ENCODE assay signal across 15 mouse cellular contexts in genomic region chr7:66179711-66180110, GRCm38 (mm10).
A peak's percentile ranks its signal among the peaks of the same experiment; 100 is the strongest.
DNase-seq lines count a peak whose midpoint lies in the region; ATAC-seq and TF ChIP-seq lines count a peak whose summit lies in the region.
"Had no signal": no experiment of that assay in that cellular context is flagged by ENCODE, and none has a peak within 500 bp of the region (broad histone marks: within the 10 kb centered on the region; RNA-seq: fewer than 3 reads in every experiment).

No protein-coding gene starts in this region.

- peaks cover 6% of the 10 kb centered on the region; the same call in 1 of the 2 replicates for H3K4me1 ChIP-seq in heart, embryonic 15.5 days (replicated peaks)
- H3K4me1 ChIP-seq in spleen, adult 2 months (ENCODE audit: control insufficient read depth, insufficient read depth, insufficient read length), result peaks cover 32% of the 10 kb centered on the region
- peaks cover 5% of the 10 kb centered on the region; the same call in 1 of the 2 replicates for H3K4me1 ChIP-seq in embryonic facial prominence, embryonic 14.5 days (ENCODE audit: control insufficient read depth, insufficient read depth, low read length)
- H3K4me1 ChIP-seq in midbrain, postnatal 0 days (ENCODE audit: insufficient read depth, low read length), result no peaks in the 10 kb centered on the region
- H3K4me1 ChIP-seq: embryonic facial prominence, embryonic 12.5 days had no signal

- DNase-seq in heart, postnatal 36 days, result no peak
- DNase-seq in spleen, adult 2 months (ENCODE audit: low read depth in 1 of 2, low spot score in 2 of 2), result no peak
- no peak for DNase-seq in spleen, adult 12 weeks (ENCODE audit: low spot score)
- DNase-seq in embryonic facial prominence, embryonic 14.5 days (ENCODE audit: low spot score), result no peak
- peak; percentile 27 for DNase-seq in splenic B cell, adult 2 months (ENCODE audit: low read depth, low spot score)
- no peak for DNase-seq in left cerebral cortex, adult 8-10 months (ENCODE audit: low spot score in 2 of 2)
- no peak for DNase-seq in midbrain, postnatal 0 days (ENCODE audit: low spot score)
- DNase-seq: cerebellum, adult 9-11 months; spleen, adult 18-20 months had no signal

- TF ChIP-seq POLR2A in spleen, adult 2 months (IDR thresholded peaks at IDR 0.05; ENCODE audit: low read depth, low read length), result no peak

- no peak overlapping the region for H3K9ac ChIP-seq in heart, embryonic 15.5 days
- H3K9ac ChIP-seq in embryonic facial prominence, embryonic 14.5 days (ENCODE audit: low read depth, low read length), result no peak overlapping the region
- no peak overlapping the region for H3K9ac ChIP-seq in midbrain, postnatal 0 days (replicated peaks; ENCODE audit: low read length, poor library complexity, severe bottlenecking)
- H3K9ac ChIP-seq: embryonic facial prominence, embryonic 12.5 days; forebrain, embryonic 13.5 days had no signal

- ATAC-seq in heart, embryonic 15.5 days (replicated peaks; ENCODE audit: insufficient number of reproducible peaks, insufficient read depth, low FRiP score, low read depth), result no peak
- ATAC-seq in embryonic facial prominence, embryonic 14.5 days (ENCODE audit: low read depth), result no peak
- ATAC-seq in midbrain, postnatal 0 days (ENCODE audit: low FRiP score), result no peak

- H3K4me3 ChIP-seq in heart, embryonic 15.5 days, result no peak overlapping the region
- no peak overlapping the region for H3K4me3 ChIP-seq in spleen, adult 2 months (ENCODE audit: extremely low read depth, insufficient read depth, insufficient read length)
- no peak overlapping the region for H3K4me3 ChIP-seq in embryonic facial prominence, embryonic 14.5 days (ENCODE audit: low read depth, low read length)
- no peak overlapping the region for H3K4me3 ChIP-seq in midbrain, postnatal 0 days (ENCODE audit: low read depth, low read length)
- H3K4me3 ChIP-seq: embryonic facial prominence, embryonic 12.5 days; forebrain, embryonic 13.5 days had no signal

- intact Hi-C loops in heart, postnatal 36 days (cut with DNase I), result no loop called here

- peaks cover 2% of the 10 kb centered on the region; the same call in 1 of the 2 replicates for H3K36me3 ChIP-seq in heart, embryonic 15.5 days
- no peaks in the 10 kb centered on the region for H3K36me3 ChIP-seq in spleen, adult 2 months (ENCODE audit: control insufficient read depth, insufficient read depth, low read length)
- peaks cover 13% of the 10 kb centered on the region for H3K36me3 ChIP-seq in embryonic facial prominence, embryonic 14.5 days (ENCODE audit: control insufficient read depth, insufficient read depth, low read length)
- no peaks in the 10 kb centered on the region for H3K36me3 ChIP-seq in splenic B cell, adult 2 months (ENCODE audit: control insufficient read depth, insufficient read depth, low read length, poor library complexity, severe bottlenecking)
- H3K36me3 ChIP-seq in midbrain, postnatal 0 days (ENCODE audit: insufficient read depth, low read length), result no peaks in the 10 kb centered on the region

- H3K4me2 ChIP-seq in heart, embryonic 15.5 days, result no peak overlapping the region
- H3K4me2 ChIP-seq in embryonic facial prominence, embryonic 14.5 days (ENCODE audit: low read depth, low read length), result no peak overlapping the region
- no peak overlapping the region for H3K4me2 ChIP-seq in midbrain, postnatal 0 days (ENCODE audit: low read depth, low read length, poor library complexity, severe bottlenecking)
- H3K4me2 ChIP-seq: embryonic facial prominence, embryonic 12.5 days; forebrain, embryonic 13.5 days; liver, embryonic 11.5 days had no signal

- 76% methylated on average over 7 of the region's 7 CpGs for WGBS in heart, embryonic 15.5 days
- 19% methylated on average over 7 of the region's 7 CpGs for WGBS in spleen, adult 2 months
- WGBS in embryonic facial prominence, embryonic 14.5 days, result 81% methylated on average over 7 of the region's 7 CpGs
- 83% methylated on average over 7 of the region's 7 CpGs for WGBS in midbrain, postnatal 0 days

- H3K9me3 ChIP-seq in heart, embryonic 15.5 days (replicated peaks), result no peaks in the 10 kb centered on the region
- H3K9me3 ChIP-seq in embryonic facial prominence, embryonic 14.5 days (ENCODE audit: control insufficient read depth, low read length), result no peaks in the 10 kb centered on the region
- no peaks in the 10 kb centered on the region for H3K9me3 ChIP-seq in midbrain, postnatal 0 days (ENCODE audit: low read length)
- H3K9me3 ChIP-seq: embryonic facial prominence, embryonic 12.5 days; forebrain, embryonic 13.5 days had no signal

- H3K27me3 ChIP-seq in heart, embryonic 15.5 days, result no peaks in the 10 kb centered on the region
- H3K27me3 ChIP-seq in spleen, adult 2 months (ENCODE audit: control insufficient read depth, insufficient read depth, low read length), result no peaks in the 10 kb centered on the region
- H3K27me3 ChIP-seq in embryonic facial prominence, embryonic 14.5 days (replicated peaks; ENCODE audit: control insufficient read depth, insufficient read depth, low read length), result no peaks in the 10 kb centered on the region
- H3K27me3 ChIP-seq in splenic B cell, adult 2 months (ENCODE audit: control insufficient read depth, insufficient read depth, low read length, poor library complexity, severe bottlenecking), result no peaks in the 10 kb centered on the region
- H3K27me3 ChIP-seq in midbrain, postnatal 0 days (ENCODE audit: insufficient read depth, low read length), result no peaks in the 10 kb centered on the region
- H3K27me3 ChIP-seq: CH12.LX; embryonic facial prominence, embryonic 12.5 days; forebrain, embryonic 13.5 days had no signal

- TF ChIP-seq CTCF in spleen, adult 2 months (IDR thresholded peaks at IDR 0.05; ENCODE audit: extremely low read depth, insufficient read depth, insufficient read length, insufficient replicate concordance), result no peak
- TF ChIP-seq CTCF in midbrain, postnatal 0 days (IDR thresholded peaks at IDR 0.05), result no peak

- H3K27ac ChIP-seq in heart, embryonic 15.5 days, result peak overlapping the region; percentile 55; the same call in 1 of the 2 replicates
- peak overlapping the region; percentile 1; the same call in 1 of the 2 replicates for H3K27ac ChIP-seq in spleen, adult 2 months (ENCODE audit: insufficient read depth, low read length)
- peak overlapping the region; percentile 44; the same call in 1 of the 2 replicates for H3K27ac ChIP-seq in embryonic facial prominence, embryonic 14.5 days (replicated peaks; ENCODE audit: low read depth, low read length)
- no peak overlapping the region for H3K27ac ChIP-seq in midbrain, postnatal 0 days (ENCODE audit: low read depth, low read length)
- H3K27ac ChIP-seq: embryonic facial prominence, embryonic 12.5 days; forebrain, embryonic 13.5 days; stomach, postnatal 0 days had no signal
